Mouse (Mus musculus): Measurements from ENCODE around the gene Phyhd1.

DNA sequence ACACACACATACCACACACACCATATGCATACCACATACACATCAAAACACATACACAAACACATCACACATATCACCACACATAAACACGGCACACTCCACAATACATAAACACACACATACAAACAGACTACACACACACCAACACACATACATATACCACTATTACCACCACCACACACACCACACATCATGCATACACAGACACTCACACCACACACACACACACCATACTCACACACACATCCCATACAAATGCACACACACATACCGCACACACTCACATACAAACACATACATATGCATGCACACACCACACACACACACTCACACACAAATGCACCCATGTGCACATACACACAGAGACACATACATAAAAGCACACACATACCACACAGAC, 1.5 kb downstream of the Phyhd1 start:
- TF ChIP-seq POLR2A (IDR thresholded peaks at IDR 0.05; ENCODE audit: extremely low read depth, insufficient read depth, low read length) (no peak), CTCF (IDR thresholded peaks at IDR 0.05; ENCODE audit: extremely low read depth, insufficient read depth, low read length) (no peak)
